Mouse (Mus musculus): Measurements from ENCODE around the gene Tmem178b. TPM values are rescaled to one million over a fixed set of nuclear protein-coding genes. Genes with fewer than 3 reads are reported as not detected.
A peak's percentile ranks its signal among the peaks of the same experiment; 100 is the strongest.

Tmem178b gene
- total RNA-seq, 2 experiments from 2014 or later, result 249 to 268 TPM

DNA sequence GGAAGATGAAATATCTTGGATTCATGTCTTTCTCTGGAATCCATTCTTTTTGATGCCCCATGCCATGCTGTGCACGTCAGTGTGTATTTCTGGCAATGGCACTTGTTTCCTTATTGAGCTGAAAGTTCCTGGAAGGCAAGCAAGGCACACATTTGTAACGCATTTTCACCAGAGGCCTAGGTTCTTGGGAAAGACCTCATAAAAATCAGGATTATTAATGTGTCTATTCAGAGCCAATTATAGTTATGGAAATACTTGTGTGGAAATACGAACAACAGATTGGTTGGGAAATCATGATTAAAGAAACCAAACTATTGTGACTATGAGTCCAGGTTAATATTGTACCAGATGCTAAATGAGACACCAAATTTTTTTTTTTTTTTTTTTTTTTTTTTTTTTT lies 3.4 kb downstream of the Tmem178b start:
- Histone ChIP-seq H3K27ac (no peak overlapping the region), H3K4me3 (peak overlapping the region; percentile 80)
- intact Hi-C loops (cut with DNase I), result no loop called here
- TF ChIP-seq CTCF (IDR thresholded peaks at IDR 0.05), result no peak
- DNase-seq (ENCODE audit: extremely low spot score in 1 of 2, low spot score in 2 of 2), result no peak

GRCm38 (mm10) chr6:39890811-39891210 lies 17.7 kb downstream of the Tmem178b start:
- intact Hi-C loops (cut with DNase I), result no loop called here
- DNase-seq (ENCODE audit: extremely low spot score in 1 of 2, low spot score in 2 of 2), result no peak
- H3K4me3 ChIP-seq, result no peak overlapping the region
- TF ChIP-seq CTCF (IDR thresholded peaks at IDR 0.05), result no peak
- no peak overlapping the region for H3K27ac ChIP-seq

DNA sequence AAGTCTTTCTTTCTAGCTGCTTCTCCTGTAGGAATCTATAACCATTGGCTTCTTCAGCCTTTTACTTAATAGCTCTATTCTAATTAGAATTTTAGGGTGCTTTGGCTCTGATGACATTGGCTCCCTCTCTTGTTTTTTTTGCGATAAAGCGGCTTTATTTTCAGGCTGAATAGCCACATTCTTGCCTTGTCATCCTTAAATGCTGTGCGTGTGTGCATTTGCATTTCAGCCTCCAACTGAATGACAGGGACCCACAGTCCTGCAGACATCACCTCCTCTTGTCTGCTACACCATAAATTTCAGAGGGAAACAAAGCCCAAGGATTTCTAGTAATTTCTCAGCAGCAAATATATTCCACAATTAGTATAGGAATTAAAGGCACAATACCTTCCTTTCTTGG lies 23.4 kb downstream of the Tmem178b start:
- H3K27ac ChIP-seq, result no peak overlapping the region
- DNase-seq (ENCODE audit: extremely low spot score in 1 of 2, low spot score in 2 of 2), result no peak
- TF ChIP-seq CTCF (IDR thresholded peaks at IDR 0.05), result no peak
- no peak overlapping the region for H3K4me3 ChIP-seq
- intact Hi-C loops (cut with DNase I), result no loop called here

- no peak overlapping the region for H3K27ac ChIP-seq
- no peak overlapping the region for H3K4me3 ChIP-seq
- DNase-seq (ENCODE audit: extremely low spot score in 1 of 2, low spot score in 2 of 2), result no peak
- TF ChIP-seq CTCF (IDR thresholded peaks at IDR 0.05), result no peak
- intact Hi-C loops (cut with DNase I), result loop anchor here (2.0 kb wide), 1 partner anchor 26 kb away; the partner anchor contains the start of gene Tmem178b
Measured at GRCm38 (mm10) chr6:39899231-39899630, 26.2 kb downstream of the Tmem178b start.

- no peak for TF ChIP-seq CTCF (IDR thresholded peaks at IDR 0.05)
- H3K4me3 ChIP-seq, result no peak overlapping the region
- intact Hi-C loops (cut with DNase I), result no loop called here
- no peak overlapping the region for H3K27ac ChIP-seq
- DNase-seq (ENCODE audit: extremely low spot score in 1 of 2, low spot score in 2 of 2), result no peak
Measured at GRCm38 (mm10) chr6:39903220-39903773, 30.2 kb downstream of the Tmem178b start.

DNA sequence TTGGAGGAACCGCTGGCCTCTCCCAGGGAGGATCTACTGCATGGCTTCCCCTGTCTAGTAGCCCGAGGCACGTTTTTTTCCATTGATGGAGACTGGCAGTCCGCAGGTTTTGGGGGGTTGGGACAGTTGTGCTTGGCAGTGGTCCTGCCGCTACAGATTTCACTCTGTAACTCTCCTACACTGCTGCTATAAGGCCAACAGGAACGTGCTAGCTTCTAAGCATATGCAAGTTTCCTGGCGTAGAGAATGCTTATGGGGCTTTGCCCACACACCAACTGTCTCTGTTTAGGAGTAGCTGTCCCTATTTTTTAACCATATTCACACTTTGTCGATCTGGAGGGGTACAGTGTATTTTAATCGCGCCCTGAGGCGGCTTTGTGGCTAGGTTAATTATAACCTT lies 30.8 kb downstream of the Tmem178b start:
- TF ChIP-seq CTCF (IDR thresholded peaks at IDR 0.05), result no peak

DNA sequence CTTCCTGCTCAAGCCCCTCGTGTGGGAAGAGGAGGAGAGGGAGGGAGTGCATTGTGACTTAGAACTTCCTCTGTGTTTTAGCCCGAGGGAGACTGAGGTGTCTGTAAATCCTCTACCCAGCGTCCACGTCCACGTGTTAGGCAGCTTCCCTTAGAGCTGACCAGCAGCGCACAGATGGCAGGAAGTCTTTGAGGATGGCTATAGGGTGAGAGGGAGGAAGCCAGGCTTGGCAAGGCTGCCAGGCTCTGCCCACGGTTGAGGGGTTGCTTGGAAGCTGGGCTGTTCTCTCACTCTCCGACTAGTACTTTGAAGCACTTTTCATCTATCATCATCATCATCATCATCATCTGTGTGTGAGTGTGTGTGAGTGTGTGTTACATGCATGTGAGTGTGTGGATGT lies 41.9 kb downstream of the Tmem178b start:
- DNase-seq (ENCODE audit: extremely low spot score in 1 of 2, low spot score in 2 of 2), result no peak
- intact Hi-C loops (cut with DNase I), result no loop called here
- TF ChIP-seq CTCF (IDR thresholded peaks at IDR 0.05), result no peak

More for the DNA sequence above, 30.8 kb downstream of the Tmem178b start:
- H3K4me3 ChIP-seq, result no peak overlapping the region
- peak; percentile 55 to 60 for DNase-seq (ENCODE audit: extremely low spot score in 1 of 2, low spot score in 2 of 2)
- intact Hi-C loops (cut with DNase I), result loop anchor here (1.0 kb wide), 3 partner anchors 33 to 85 kb away; no protein-coding TSS in a partner anchor
- H3K27ac ChIP-seq, result no peak overlapping the region

GRCm38 (mm10) chr6:39915636-39916281 lies 42.7 kb downstream of the Tmem178b start:
- intact Hi-C loops (cut with DNase I), result no loop called here
- H3K4me3 ChIP-seq, result no peak overlapping the region
- no peak overlapping the region; the same call in 1 of the 2 replicates for H3K27ac ChIP-seq
- DNase-seq (ENCODE audit: extremely low spot score in 1 of 2, low spot score in 2 of 2), result no peak
- no peak for TF ChIP-seq CTCF (IDR thresholded peaks at IDR 0.05)

More for the DNA sequence above, 41.9 kb downstream of the Tmem178b start:
- Histone ChIP-seq H3K27ac (no peak overlapping the region), H3K4me3 (no peak overlapping the region)

- intact Hi-C loops (cut with DNase I), result no loop called here
- TF ChIP-seq CTCF (IDR thresholded peaks at IDR 0.05), result no peak
- no peak overlapping the region for H3K4me3 ChIP-seq
Measured at GRCm38 (mm10) chr6:39916514-39916913, 43.4 kb downstream of the Tmem178b start.

DNA sequence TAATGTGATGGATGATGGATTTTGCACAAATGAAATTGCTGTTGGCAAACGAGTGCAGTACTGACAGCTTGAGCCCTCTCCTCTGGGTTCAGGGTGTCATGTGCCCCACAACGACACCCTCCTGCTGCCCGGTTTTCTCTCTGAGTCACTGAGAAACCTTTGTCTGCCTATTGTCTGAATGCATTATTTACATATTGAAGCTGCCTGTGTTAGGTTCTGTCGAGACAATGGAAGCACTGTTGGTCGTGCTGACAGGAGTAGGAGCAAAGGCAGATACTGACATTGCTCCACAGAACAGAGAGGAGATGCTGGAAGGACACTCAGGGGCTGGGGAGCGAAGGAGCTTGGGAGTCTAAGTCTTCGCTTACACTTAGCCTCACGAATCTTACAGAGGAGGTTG lies 44.2 kb downstream of the Tmem178b start:
- peak overlapping the region; percentile 56; the same call in 1 of the 2 replicates for H3K27ac ChIP-seq
- DNase-seq (ENCODE audit: extremely low spot score in 1 of 2, low spot score in 2 of 2), result no peak
- no peak overlapping the region for H3K4me3 ChIP-seq
- TF ChIP-seq CTCF (IDR thresholded peaks at IDR 0.05), result no peak
- intact Hi-C loops (cut with DNase I), result no loop called here

More at GRCm38 (mm10) chr6:39916514-39916913, 43.4 kb downstream of the Tmem178b start:
- H3K27ac ChIP-seq, result peak overlapping the region; percentile 56
- no peak for DNase-seq (ENCODE audit: extremely low spot score in 1 of 2, low spot score in 2 of 2)

GRCm38 (mm10) chr6:39917729-39918128 lies 44.7 kb downstream of the Tmem178b start:
- no peak overlapping the region for H3K4me3 ChIP-seq
- no peak for TF ChIP-seq CTCF (IDR thresholded peaks at IDR 0.05)
- DNase-seq (ENCODE audit: extremely low spot score in 1 of 2, low spot score in 2 of 2), result no peak
- intact Hi-C loops (cut with DNase I), result no loop called here
- H3K27ac ChIP-seq, result peak overlapping the region; percentile 53; the same call in 1 of the 2 replicates

DNA sequence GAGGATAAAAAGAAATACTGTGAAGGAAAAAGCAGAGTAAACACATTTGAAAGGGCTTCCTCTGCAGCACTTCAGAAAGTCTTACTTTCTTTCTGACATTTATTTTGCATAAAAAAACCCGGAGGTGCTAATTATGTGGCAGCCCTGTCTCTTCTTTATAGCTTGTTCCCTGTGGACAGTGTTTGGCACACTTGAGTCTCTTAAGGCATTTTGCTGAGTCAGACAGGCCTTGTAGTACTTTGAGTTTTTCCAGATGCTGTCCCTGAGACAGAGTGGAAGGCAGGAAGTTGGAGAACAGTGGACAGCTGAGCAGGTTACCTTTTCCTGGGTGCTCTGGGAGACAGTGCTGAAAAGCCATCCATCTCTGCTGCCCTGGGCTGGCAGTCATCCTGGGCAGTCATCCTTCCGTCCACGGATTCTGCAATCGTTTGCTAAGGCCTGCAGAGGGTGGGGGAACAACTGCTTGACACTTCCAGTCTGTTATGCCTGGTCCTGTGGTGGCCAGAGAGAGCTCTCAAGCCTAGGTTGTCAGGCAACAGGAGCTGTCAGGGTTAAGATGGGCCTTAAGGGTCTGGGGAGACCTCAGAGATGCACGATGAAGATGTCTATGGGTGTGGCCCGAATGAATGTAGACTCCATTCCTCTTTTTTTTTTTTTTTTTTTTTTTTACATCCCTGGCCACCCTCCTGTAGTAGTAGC lies 46.1 kb downstream of the Tmem178b start:
- no peak overlapping the region for H3K4me3 ChIP-seq
- intact Hi-C loops (cut with DNase I), result no loop called here
- H3K27ac ChIP-seq, result no peak overlapping the region
- DNase-seq (ENCODE audit: extremely low spot score in 1 of 2, low spot score in 2 of 2), result no peak
- TF ChIP-seq CTCF (IDR thresholded peaks at IDR 0.05), result no peak

Measured in left cerebral cortex, adult 2 months (tissue).